Mouse (Mus musculus): ENCODE measurements around the gene Mrpl4. TPM values are rescaled to one million over a fixed set of nuclear protein-coding genes. Genes with fewer than 3 reads are reported as not detected.

Gene Mrpl4
- 133 and 135 TPM in 2 replicates for polyA plus RNA-seq (2015; fragmentation: Nextera tagmentation; extraction: Ambion mirVana)

GRCm38 (mm10) chr9:21002627-21003551, at the start of gene Mrpl4:
Gene Mrpl4, plus strand, starts transcription at chr9:21002738.

DNA sequence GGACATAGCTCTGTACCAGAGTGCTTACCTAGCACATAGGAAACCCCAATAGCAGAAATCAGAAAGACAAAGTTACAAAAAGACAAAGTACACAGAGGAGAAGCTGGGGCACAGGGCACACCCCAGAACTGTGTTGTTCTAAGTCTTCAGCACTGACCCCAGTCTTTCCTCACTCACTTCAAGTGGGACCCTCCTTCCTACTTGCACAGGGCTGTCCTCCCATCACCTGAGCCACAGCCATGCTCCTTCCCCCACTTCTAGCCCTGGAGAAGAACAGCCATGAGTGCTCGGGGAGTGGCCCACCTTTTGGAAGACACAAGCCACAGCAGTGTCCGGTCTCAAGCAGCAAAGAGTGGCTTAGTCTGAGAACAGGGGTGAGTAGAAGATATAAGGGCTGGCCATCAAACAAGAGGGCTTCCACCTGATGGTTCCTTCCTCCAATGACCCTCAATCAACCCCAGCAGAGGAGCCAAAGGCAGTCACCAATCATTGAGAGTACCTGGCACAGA, 43.1 kb upstream of the Mrpl4 start, which contains the start of gene Dnmt1:
Dnmt1 (minus strand) TSS at position 459 of the 509 bp plus-strand sequence.

DNA sequence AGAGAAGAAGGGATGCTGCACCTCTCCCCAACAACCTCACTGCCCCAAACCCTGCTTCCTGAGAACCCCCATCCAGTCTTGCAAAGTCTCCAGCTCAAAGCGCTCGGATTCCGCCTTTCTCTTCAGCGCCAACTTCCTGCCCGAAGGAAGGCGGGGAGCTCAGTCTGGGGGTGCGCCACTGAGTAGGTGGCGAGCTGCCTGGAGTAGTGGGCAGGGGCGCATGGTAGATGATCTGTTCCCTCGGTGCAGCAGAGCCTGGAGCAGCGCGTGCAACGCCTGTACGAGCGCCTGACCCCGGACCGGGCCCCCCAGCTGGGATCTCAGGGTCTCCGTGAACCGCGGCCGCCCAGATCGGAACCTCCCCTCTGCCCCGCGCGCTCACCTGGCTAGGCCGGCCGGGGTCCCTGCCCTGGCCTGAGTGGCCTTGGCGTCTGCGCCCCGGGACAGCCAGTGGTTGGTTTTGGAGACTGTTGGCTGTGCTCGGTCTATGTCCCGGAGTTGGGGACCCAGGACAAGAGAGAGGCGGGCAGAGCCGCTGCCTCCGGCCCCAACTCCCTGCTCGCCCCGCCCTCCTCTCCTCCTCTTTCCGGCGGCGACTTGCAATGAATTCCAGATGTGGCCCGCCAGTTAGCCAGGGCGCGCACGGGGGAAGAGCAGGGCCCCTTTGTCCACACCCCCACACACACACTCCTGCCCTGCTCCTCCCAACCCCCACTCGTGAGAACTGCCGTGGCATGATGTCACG, 26.1 kb upstream of the Mrpl4 start, which contains the start of gene S1pr2:
S1pr2 (minus strand) TSS at position 566 of the 745 bp plus-strand sequence.

GRCm38 (mm10) chr9:21015571-21016130, 13.1 kb downstream of the Mrpl4 start, which contains the start of gene Icam1:
Gene Icam1, plus strand, starts transcription at chr9:21015985.

GRCm38 (mm10) chr9:21029291-21030054, 26.9 kb downstream of the Mrpl4 start, which contains the start of gene Icam4:
Gene Icam4, plus strand, starts transcription at chr9:21029373.

DNA sequence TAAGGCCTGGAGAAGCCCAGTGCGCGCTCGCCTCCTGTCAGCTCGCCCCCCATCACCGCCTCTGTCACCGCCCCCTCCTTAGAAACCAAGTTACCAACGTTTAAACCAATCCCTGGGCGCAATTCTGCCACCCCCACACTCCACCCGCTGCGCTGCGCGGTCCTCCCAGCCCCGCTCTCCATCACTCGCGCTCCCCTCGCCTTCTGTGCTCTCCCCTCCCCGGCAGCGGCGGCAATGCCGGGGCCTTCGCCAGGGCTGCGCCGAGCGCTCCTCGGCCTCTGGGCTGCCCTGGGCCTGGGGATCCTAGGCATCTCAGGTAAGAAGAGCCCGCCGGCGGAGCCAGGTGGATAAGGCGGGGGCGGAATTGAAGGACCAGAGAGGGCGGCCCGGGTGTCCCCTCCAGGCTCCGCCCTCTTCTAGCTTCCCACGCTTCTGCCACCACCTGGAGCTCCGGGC, 29.4 kb downstream of the Mrpl4 start, which contains the start of gene Icam5:
Icam5 (plus strand) TSS at position 178 of the 456 bp plus-strand sequence.

MicroRNAs encoded within 50 kb of the gene (microRNA counts, 519-probe panel; counts per million panel counts)
- 40.5 counts per million for microRNA mmu-miR-1900

Small RNA genes within 50 kb of the gene (microRNA-seq; reads per million reads assigned to microRNA genes)
- not detected for gene Mir1900

Other genes with a start within 250 kb of the Mrpl4 start
- gene Col5a3, start 187.7 kb upstream of the Mrpl4 start, polyA plus RNA-seq (2015; fragmentation: Nextera tagmentation; extraction: Ambion mirVana): 2.1 and 2.4 TPM in 2 replicates
- gene Rdh8, start 184.2 kb upstream of the Mrpl4 start, polyA plus RNA-seq (2015; fragmentation: Nextera tagmentation; extraction: Ambion mirVana): not detected in 2 replicates
- gene A230050P20Rik, start 134.1 kb upstream of the Mrpl4 start, polyA plus RNA-seq (2015; fragmentation: Nextera tagmentation; extraction: Ambion mirVana): 36.1 and 49.9 TPM in 2 replicates
- 11.4 and 13.0 TPM in 2 replicates for gene Angptl6, start 123.0 kb upstream of the Mrpl4 start, polyA plus RNA-seq (2015; fragmentation: Nextera tagmentation; extraction: Ambion mirVana)
- 37.3 and 39.7 TPM in 2 replicates for gene Ppan, start 114.6 kb upstream of the Mrpl4 start, polyA plus RNA-seq (2015; fragmentation: Nextera tagmentation; extraction: Ambion mirVana)
- 211 and 231 TPM in 2 replicates for gene Eif3g, start 104.1 kb upstream of the Mrpl4 start, polyA plus RNA-seq (2015; fragmentation: Nextera tagmentation; extraction: Ambion mirVana)
- 32.3 and 33.8 TPM in 2 replicates for gene Dnmt1, start 42.9 kb upstream of the Mrpl4 start, polyA plus RNA-seq (2015; fragmentation: Nextera tagmentation; extraction: Ambion mirVana)
- 7.4 and 10.6 TPM in 2 replicates for gene S1pr2, start 26.0 kb upstream of the Mrpl4 start, polyA plus RNA-seq (2015; fragmentation: Nextera tagmentation; extraction: Ambion mirVana)
- gene Icam1, start 13.2 kb downstream of the Mrpl4 start, polyA plus RNA-seq (2015; fragmentation: Nextera tagmentation; extraction: Ambion mirVana): 3.2 and 3.8 TPM in 2 replicates
- gene Icam4, start 26.6 kb downstream of the Mrpl4 start, polyA plus RNA-seq (2015; fragmentation: Nextera tagmentation; extraction: Ambion mirVana): 0.57 TPM in 1 of 2 replicates, not detected in the other
- gene Icam5, start 29.3 kb downstream of the Mrpl4 start, polyA plus RNA-seq (2015; fragmentation: Nextera tagmentation; extraction: Ambion mirVana): 4.0 and 4.1 TPM in 2 replicates
- 0.49 and 2.1 TPM in 2 replicates for gene Zglp1, start 64.4 kb downstream of the Mrpl4 start, polyA plus RNA-seq (2015; fragmentation: Nextera tagmentation; extraction: Ambion mirVana)
- 1.1 and 1.2 TPM in 2 replicates for gene Gm49373, start 70.4 kb downstream of the Mrpl4 start, polyA plus RNA-seq (2015; fragmentation: Nextera tagmentation; extraction: Ambion mirVana)
- 86.5 and 102 TPM in 2 replicates for gene Fdx1l, start 70.9 kb downstream of the Mrpl4 start, polyA plus RNA-seq (2015; fragmentation: Nextera tagmentation; extraction: Ambion mirVana)
- gene Gm38431, start 89.3 kb downstream of the Mrpl4 start, polyA plus RNA-seq (2015; fragmentation: Nextera tagmentation; extraction: Ambion mirVana): 0.35 and 0.42 TPM in 2 replicates
- 16.6 and 21.1 TPM in 2 replicates for gene Raver1, start 89.3 kb downstream of the Mrpl4 start, polyA plus RNA-seq (2015; fragmentation: Nextera tagmentation; extraction: Ambion mirVana)
- gene Tyk2, start 128.5 kb downstream of the Mrpl4 start, polyA plus RNA-seq (2015; fragmentation: Nextera tagmentation; extraction: Ambion mirVana): 6.5 and 7.0 TPM in 2 replicates
- gene Cdc37, start 147.2 kb downstream of the Mrpl4 start, polyA plus RNA-seq (2015; fragmentation: Nextera tagmentation; extraction: Ambion mirVana): 152 and 155 TPM in 2 replicates
- gene Pde4a, start 163.0 kb downstream of the Mrpl4 start, polyA plus RNA-seq (2015; fragmentation: Nextera tagmentation; extraction: Ambion mirVana): 49.6 and 56.9 TPM in 2 replicates
- gene Keap1, start 236.6 kb downstream of the Mrpl4 start, polyA plus RNA-seq (2015; fragmentation: Nextera tagmentation; extraction: Ambion mirVana): 60.8 and 64.1 TPM in 2 replicates
- gene S1pr5, start 245.7 kb downstream of the Mrpl4 start, polyA plus RNA-seq (2015; fragmentation: Nextera tagmentation; extraction: Ambion mirVana): 5.5 and 5.9 TPM in 2 replicates